Mouse (Mus musculus) midbrain, embryonic 10.5 days (tissue): ENCODE data around the gene Nutf2-ps1. TPM values are rescaled to one million over a fixed set of nuclear protein-coding genes. Genes with fewer than 3 reads are reported as not detected.

Experiments used
- DNase-seq: peaks from one replicate; pipeline ENCODE4 v3.0.0-alpha.2; 2017; ENCODE audit warnings: low spot score
- H3K27ac ChIP-seq: fragments of 300-500 bp; sonication (generic); replicated peaks from 2 replicates; pipeline ENCODE4 v1.5.1; 2016; ENCODE audit warnings: mild to moderate bottlenecking
- H3K27me3 ChIP-seq: fragments of 300-500 bp; sonication (generic); 2 replicates; pipeline ENCODE4 v1.6.1; 2016; ENCODE audit warnings: low read depth, mild to moderate bottlenecking; ENCODE audit not compliant: poor library complexity, severe bottlenecking
- H3K36me3 ChIP-seq: fragments of 300-500 bp; sonication (generic); 2 replicates; pipeline ENCODE4 v1.6.1; 2016; ENCODE audit warnings: mild to moderate bottlenecking, moderate library complexity
- H3K4me1 ChIP-seq: fragments of 300-500 bp; sonication (generic); 2 replicates; pipeline ENCODE4 v1.6.1; 2016
- H3K4me3 ChIP-seq: fragments of 300-500 bp; sonication (generic); 2 replicates; pipeline ENCODE4 v1.5.1; 2016; ENCODE audit warnings: mild to moderate bottlenecking, moderate library complexity
- H3K9me3 ChIP-seq: fragments of 300-500 bp; sonication (generic); replicated peaks from 2 replicates; pipeline ENCODE4 v1.6.1; 2016; ENCODE audit warnings: mild to moderate bottlenecking
- WGBS: fragments of 180-500 bp; shearing (Covaris S2); methylation state at CpG from one replicate; pipeline ENCODE4 v1.1.7; 2016; 5-methylcytosine and 5-hydroxymethylcytosine counted together
- polyA plus RNA-seq: library from polyadenylated mRNA; unstranded; fragments of >200 nt; fragmentation: Nextera tagmentation; extraction: Ambion mirVana; gene quantifications from 2 replicates; pipeline ENCODE4 v1.2.1, GENCODE M21; 2016

The Nutf2-ps1 gene
- polyA plus RNA-seq, 1 experiment from 2014 or later: 658 TPM

DNA sequence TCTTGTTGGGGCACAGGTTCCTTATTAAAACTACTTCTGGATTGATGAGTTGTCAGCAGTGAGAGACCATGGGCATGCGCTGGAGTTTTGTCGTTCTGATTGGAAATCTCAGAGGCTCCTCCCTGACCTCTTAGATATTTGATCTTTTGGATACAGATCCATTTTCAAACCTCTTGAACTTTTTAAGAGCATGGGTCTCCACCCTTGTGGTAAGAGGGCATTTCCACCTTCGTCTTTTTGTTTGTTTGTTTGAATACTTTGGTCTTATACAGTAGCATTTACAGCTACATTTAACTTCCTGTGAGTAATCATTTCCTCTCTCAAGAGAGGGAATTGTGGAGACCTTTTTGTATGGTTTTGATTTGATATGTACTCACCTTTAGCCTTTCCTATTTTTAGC lies 49.6 kb downstream of the Nutf2-ps1 start:
- DNase-seq: no peak
- WGBS: 87% methylated on average over 3 of the region's 3 CpGs
- Histone ChIP-seq H3K36me3 (peaks cover 53% of the 10 kb centered on the region), H3K4me3 (no peak overlapping the region), H3K27me3 (peaks cover 11% of the 10 kb centered on the region; the same call in 1 of the 2 replicates), H3K9me3 (no peaks in the 10 kb centered on the region), H3K4me1 (no peaks in the 10 kb centered on the region), H3K27ac (no peak overlapping the region)

DNA sequence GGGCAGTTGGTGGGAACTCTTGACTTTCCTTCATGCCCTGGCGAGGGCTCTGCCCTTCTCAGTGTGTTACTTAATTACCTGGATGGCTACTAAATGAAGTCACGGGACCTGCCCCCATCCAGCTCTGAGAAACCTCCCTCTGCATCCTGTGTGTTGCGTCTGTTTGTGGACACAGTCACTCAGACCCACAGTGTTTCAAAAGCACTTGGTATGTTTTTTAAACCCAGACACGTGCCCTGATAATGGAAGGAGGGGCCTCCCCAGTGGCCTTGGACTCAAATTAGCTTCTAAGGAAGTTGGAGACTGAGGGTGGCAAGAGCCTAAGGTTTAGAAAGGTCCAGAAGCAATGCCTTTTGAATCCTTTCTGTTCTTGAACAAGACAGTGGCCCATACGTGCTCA lies 50.1 kb downstream of the Nutf2-ps1 start:
- Histone ChIP-seq H3K27me3 (peaks cover 14% of the 10 kb centered on the region; the same call in 1 of the 2 replicates), H3K36me3 (peaks cover 56% of the 10 kb centered on the region), H3K4me1 (no peaks in the 10 kb centered on the region), H3K4me3 (no peak overlapping the region), H3K27ac (no peak overlapping the region), H3K9me3 (no peaks in the 10 kb centered on the region)
- DNase-seq: no peak
- WGBS: 83% methylated on average over 5 of the region's 5 CpGs

Other genes with a start within 250 kb of the Nutf2-ps1 start
- gene Gm10197, start 217.3 kb downstream of the Nutf2-ps1 start, polyA plus RNA-seq: 2.1 and 4.3 TPM in 2 replicates
- 44.4 and 45.0 TPM in 2 replicates for gene Smndc1, start 198.5 kb downstream of the Nutf2-ps1 start, polyA plus RNA-seq
- 4.0 and 6.3 TPM in 2 replicates for gene Dusp5, start 60.0 kb downstream of the Nutf2-ps1 start, polyA plus RNA-seq
- gene Smc3, start 11.3 kb upstream of the Nutf2-ps1 start, polyA plus RNA-seq: 74.3 and 76.9 TPM in 2 replicates
- 0.52 and 0.75 TPM in 2 replicates for gene Rbm20, start 88.2 kb upstream of the Nutf2-ps1 start, polyA plus RNA-seq